Mouse (Mus musculus) bone marrow, adult 2 months (tissue): ENCODE results near the gene Gucy1b2. TPM values are rescaled to one million over a fixed set of nuclear protein-coding genes. Genes with fewer than 3 reads are reported as not detected.

Experiments used
- H3K27ac ChIP-seq: fragments of 200-500 bp; 2 replicates; pipeline ENCODE4 v1.5.1; 2012; ENCODE audit warnings: low read depth, mild to moderate bottlenecking, control low read depth, inconsistent platforms, low read length; ENCODE audit not compliant: control insufficient read depth, poor library complexity, insufficient read depth
- H3K4me1 ChIP-seq: fragments of 200-500 bp; 2 replicates; pipeline ENCODE4 v1.6.1; 2011; ENCODE audit warnings: low read length; ENCODE audit not compliant: control insufficient read depth, insufficient read depth
- H3K4me3 ChIP-seq: fragments of 200-500 bp; replicated peaks from 2 replicates; pipeline ENCODE3; 2011; ENCODE audit warnings: mild to moderate bottlenecking, low read depth, low read length, control low read depth; ENCODE audit not compliant: control insufficient read depth
- CTCF ChIP-seq: fragments of 200-500 bp; IDR thresholded peaks from 2 replicates; pipeline ENCODE4 v1.5.1; 2011; ENCODE audit warnings: low read length, control low read depth; ENCODE audit not compliant: control insufficient read depth, insufficient read depth
- POLR2A ChIP-seq: fragments of 200-500 bp; IDR thresholded peaks from 2 replicates; pipeline ENCODE4 v1.6.1; 2011; ENCODE audit warnings: low read depth, mild to moderate bottlenecking, control low read depth, low read length, borderline replicate concordance; ENCODE audit not compliant: control insufficient read depth
- WGBS: fragments of 180-500 bp; shearing (Covaris S2); methylation state at CpG from one replicate; pipeline ENCODE4 v1.1.7; 2018; 5-methylcytosine and 5-hydroxymethylcytosine counted together
- polyA plus RNA-seq: library from polyadenylated mRNA; stranded (reverse); fragments of >200 nt; gene quantifications from 2 replicates; pipeline ENCODE4 v1.2.4, GENCODE M21; 2011; ENCODE audit warnings: low replicate concordance; ENCODE audit not compliant: missing spikeins, insufficient read depth, insufficient read length

The Gucy1b2 gene
- polyA plus RNA-seq, result not detected in 2 replicates

DNA sequence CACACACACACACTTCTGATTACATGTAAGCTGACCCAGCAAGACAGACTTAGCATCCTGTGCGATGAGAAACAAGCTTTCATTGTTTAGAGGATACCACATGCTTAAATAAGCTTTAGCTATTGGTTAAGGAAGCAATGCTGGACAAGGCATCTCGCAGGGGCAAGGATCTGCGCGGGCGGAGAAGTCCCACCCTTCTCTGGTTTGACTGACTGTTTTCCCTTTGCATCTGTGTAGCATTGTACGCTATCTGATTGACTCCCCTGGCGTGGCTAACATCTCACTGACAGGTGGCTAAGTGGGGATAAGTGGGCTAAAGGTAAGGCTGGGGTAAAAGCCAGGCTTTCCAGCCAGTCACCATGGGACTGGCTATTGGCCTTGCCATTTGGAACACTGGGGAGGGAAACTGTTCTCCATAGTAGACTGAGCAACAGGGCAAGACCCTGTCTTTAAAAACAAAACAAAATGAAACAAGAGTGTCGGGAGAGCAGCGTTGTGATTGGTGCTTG, at the start of gene Gucy1b2:
Gucy1b2 (minus strand) TSS at position 51 of the 509 bp plus-strand sequence.
- 78% methylated on average over 9 of the region's 9 CpGs for WGBS
- H3K4me3 ChIP-seq, result no peak within 1 kb of the TSS
- H3K4me1 ChIP-seq, result no peaks in the 10 kb centered on the region; the same call in 1 of the 2 replicates
- TF ChIP-seq POLR2A (no peak), CTCF (no peak)
- no peak within 1 kb of the TSS for H3K27ac ChIP-seq

DNA sequence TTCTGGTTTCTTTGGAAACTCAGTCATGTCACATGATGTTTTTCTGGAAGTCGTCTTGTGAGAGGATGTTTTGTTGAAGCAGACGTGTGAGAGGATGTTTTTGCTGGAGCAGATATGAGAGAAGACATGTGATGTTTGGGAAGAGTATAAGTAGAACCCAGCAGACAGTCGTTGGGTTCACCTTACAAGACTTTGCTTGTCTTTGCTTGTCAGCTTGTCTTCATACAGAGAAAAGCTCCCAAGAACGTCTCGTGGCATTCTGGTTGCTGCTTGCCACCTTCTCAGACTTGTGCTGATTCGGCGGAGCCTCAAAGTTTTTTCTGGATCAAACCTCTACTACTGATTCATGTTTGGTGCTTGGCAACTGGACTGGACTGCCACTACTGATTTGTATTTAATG, 41.3 kb upstream of the Gucy1b2 start:
- no peak overlapping the region for H3K27ac ChIP-seq
- TF ChIP-seq POLR2A, result no peak
- TF ChIP-seq CTCF, result no peak
- 71% methylated on average over 7 of the region's 7 CpGs for WGBS
- H3K4me3 ChIP-seq, result no peak overlapping the region
- no peaks in the 10 kb centered on the region for H3K4me1 ChIP-seq

DNA sequence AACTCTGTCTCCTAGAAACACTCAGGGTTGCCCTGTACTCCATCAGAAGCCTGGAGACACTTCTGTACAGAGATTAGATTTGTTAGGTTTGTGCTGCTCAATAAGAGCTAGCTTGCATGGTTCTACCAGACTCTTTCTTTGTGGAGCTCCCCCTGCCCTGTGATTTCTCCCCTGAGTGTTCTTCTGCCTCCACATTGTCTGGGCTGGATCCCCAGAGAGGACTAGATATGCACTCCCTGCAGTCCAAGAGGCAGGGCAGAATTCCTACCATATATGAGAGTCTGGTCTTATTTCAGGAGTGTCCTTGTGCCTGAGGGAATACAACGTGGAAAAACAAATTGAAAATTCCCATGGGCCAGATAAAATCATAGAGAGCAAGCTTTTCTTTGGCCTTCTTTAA, 40.4 kb upstream of the Gucy1b2 start:
- TF ChIP-seq CTCF, result no peak
- no peak for TF ChIP-seq POLR2A
- Histone ChIP-seq H3K4me1 (no peaks in the 10 kb centered on the region), H3K4me3 (no peak overlapping the region), H3K27ac (no peak overlapping the region)
- WGBS, result 69% methylated on average over 1 of the region's 1 CpGs

DNA sequence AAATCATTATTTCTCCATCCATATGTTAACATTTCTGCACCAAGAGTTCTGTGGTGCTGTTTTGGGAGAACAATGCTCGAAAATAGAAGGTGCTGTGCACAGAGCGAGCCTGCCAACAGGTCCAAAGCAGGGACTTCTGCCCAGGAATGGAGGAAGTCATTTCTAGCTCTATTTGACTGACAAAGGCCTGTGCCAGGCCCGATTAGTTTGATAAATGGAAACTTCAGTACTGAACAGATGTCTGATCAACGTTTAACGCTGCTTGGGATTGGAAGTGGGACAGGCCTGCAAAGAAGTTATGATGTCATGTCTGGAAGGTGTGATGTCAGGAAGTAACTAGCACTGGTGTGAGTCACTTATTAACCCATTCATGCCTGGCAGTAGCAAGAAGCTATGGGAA, 37.4 kb upstream of the Gucy1b2 start:
- Histone ChIP-seq H3K4me3 (no peak overlapping the region), H3K4me1 (no peaks in the 10 kb centered on the region), H3K27ac (no peak overlapping the region)
- 63% methylated on average over 5 of the region's 5 CpGs for WGBS
- no peak for TF ChIP-seq POLR2A
- no peak for TF ChIP-seq CTCF

DNA sequence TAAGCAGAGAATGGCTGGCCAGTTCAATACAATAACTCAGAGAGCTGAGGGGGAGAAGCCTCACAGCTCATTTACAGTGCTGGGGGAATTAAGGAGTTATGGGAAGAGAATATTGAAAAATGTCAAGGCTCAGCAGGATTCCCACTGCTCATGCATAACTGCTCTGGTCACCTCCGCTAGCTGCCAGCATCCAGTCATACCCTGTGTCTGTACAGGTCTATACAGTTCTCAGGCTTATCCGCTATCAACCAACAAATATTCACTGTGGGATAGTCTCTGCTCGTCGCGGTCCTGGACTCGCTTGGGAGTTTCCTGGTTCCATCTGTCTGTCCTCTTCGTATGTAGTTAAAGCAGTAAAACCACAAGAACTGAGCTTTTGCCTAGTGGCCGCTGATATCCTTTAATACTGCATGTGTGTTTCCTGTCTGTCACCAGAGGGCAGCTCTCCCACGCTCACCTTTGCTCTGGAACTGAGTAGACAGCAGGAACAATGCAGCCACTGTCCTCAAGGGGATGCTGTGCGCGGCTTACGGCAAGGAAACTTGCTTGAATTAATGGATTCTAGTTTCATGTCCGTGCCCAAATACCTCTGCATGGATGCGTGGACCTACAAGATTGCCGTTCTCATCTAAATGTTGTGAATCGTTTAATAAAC, 36.2 kb upstream of the Gucy1b2 start:
- WGBS, result 27% methylated on average over 16 of the region's 16 CpGs
- Histone ChIP-seq H3K4me1 (no peaks in the 10 kb centered on the region), H3K27ac (no peak overlapping the region), H3K4me3 (no peak overlapping the region)
- no peak for TF ChIP-seq POLR2A
- peak; percentile 63 for TF ChIP-seq CTCF

DNA sequence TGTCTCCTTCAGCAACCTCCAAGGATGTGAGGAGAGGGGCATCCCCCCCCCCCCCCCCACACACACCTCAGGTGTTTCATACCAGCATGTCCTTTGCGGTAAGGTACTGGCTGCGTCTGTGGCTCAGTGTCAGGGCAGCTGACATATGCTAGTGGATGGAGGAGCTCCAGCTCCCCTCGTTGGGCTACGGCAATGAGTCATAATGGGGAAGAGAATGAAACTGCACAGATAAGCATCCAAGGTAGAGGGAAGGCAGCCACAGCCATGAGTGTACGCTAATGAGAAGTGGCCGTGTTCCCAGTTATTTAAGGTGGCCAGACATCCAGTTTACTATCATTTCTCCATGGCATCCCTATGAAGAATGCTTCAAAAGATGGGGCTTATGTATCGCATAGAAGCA, 32.2 kb upstream of the Gucy1b2 start:
- WGBS, result 70% methylated on average over 7 of the region's 7 CpGs
- H3K4me3 ChIP-seq, result no peak overlapping the region
- TF ChIP-seq CTCF, result no peak
- TF ChIP-seq POLR2A, result no peak
- H3K27ac ChIP-seq, result no peak overlapping the region
- H3K4me1 ChIP-seq, result no peaks in the 10 kb centered on the region

DNA sequence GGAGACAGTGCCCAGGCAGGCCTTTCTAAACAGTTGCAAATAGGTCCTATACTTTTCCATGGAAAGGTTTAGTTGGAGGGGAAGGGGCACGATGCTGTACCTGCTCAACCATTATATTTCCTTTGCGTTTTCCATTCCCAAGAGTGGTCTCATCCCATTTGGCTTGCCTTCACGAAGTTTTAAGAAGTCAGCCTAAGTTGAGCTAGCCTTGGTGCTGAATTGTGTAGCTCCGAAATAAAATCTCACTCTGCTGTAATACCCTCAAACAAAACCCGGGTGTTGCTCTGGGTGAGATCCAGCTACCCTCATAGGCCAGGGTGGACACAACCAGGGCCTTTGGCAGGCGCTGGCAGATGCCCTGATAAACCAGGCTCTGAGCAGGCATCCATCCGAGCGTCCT, 25.3 kb upstream of the Gucy1b2 start:
- Histone ChIP-seq H3K4me1 (no peaks in the 10 kb centered on the region), H3K4me3 (no peak overlapping the region), H3K27ac (no peak overlapping the region)
- TF ChIP-seq CTCF (no peak), POLR2A (no peak)
- 36% methylated on average over 8 of the region's 8 CpGs for WGBS

DNA sequence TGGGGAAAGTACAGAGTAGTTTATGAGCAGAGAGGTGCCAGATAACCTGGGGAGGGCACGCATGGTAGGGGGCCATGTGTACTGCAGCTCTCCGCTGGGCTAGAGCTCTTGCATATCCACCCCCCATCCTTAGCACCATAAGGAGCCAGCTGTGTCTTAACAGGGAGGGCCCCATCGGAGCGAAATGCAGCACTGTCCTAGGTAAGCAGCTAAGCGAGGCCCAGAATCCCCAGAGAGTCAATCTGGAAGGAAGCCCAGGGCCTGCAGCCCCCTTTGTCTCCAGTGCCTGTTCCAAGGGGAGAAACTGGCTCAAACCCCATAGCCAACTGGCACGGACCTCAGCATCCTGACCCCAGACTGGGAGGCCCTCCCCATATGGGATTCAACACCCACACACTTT, 23.3 kb upstream of the Gucy1b2 start:
- H3K4me3 ChIP-seq, result no peak overlapping the region
- WGBS, result 70% methylated on average over 6 of the region's 6 CpGs
- TF ChIP-seq POLR2A (no peak), CTCF (no peak)

More for the DNA sequence above, 23.3 kb upstream of the Gucy1b2 start:
- no peaks in the 10 kb centered on the region for H3K4me1 ChIP-seq
- no peak overlapping the region for H3K27ac ChIP-seq
